Mouse (Mus musculus): ENCODE results near the gene Tbc1d9b.

- TF ChIP-seq CTCF (IDR thresholded peaks at IDR 0.05; ENCODE audit: borderline replicate concordance, control insufficient read depth, extremely low read depth, insufficient read depth, low read length, poor library complexity) (no peak), POLR2A (IDR thresholded peaks at IDR 0.05; ENCODE audit: control insufficient read depth, extremely low read depth, insufficient read depth, low read length, poor library complexity) (no peak)
These were observed 63.6 kb downstream of the Tbc1d9b start for GRCm38 (mm10) chr11:50194793-50195192.
